Mouse (Mus musculus) gastrocnemius, adult 18-20 months (tissue): ENCODE results near the gene Psmb10. TPM values are rescaled to one million over a fixed set of nuclear protein-coding genes. Genes with fewer than 3 reads are reported as not detected.

Experiments
- microRNA-seq: library from miRNA; unstranded; fragments of <30 nt; microRNA quantifications from one replicate; pipeline ENCODE4 v1.2.0, GENCODE M21; 2021
- total RNA-seq, 2 experiments: library from RNA; stranded (reverse); gene quantifications; 2 replicates each; pipeline ENCODE4 v1.2.3; 2021

Gene Psmb10
- total RNA-seq, 2 experiments from 2014 or later, result 19.4 to 27.2 TPM

Small RNAs within 50 kb of the gene (microRNA-seq; reads per million reads assigned to microRNA genes)
- 1.0 reads per million for gene Mir7074

Other genes starting within 250 kb of the Psmb10 start
- gene Acd, start 237.3 kb downstream of the Psmb10 start, total RNA-seq, result 1 to 10 TPM; 5.0 to 5.4 TPM
- 1 to 10 TPM; 5.5 to 6.2 TPM for gene Pard6a, start 237.3 kb downstream of the Psmb10 start, total RNA-seq
- not detected for gene 4933405L10Rik, start 230.8 kb downstream of the Psmb10 start, total RNA-seq
- 1 to 10 TPM in 1 of 2 experiments, under 1 TPM in 1; 0.69 to 1.4 TPM for gene Enkd1, start 230.2 kb downstream of the Psmb10 start, total RNA-seq
- 1 to 10 TPM; 6.9 to 8.4 TPM for gene Gfod2, start 179.8 kb downstream of the Psmb10 start, total RNA-seq
- gene Ranbp10, start 111.1 kb downstream of the Psmb10 start, total RNA-seq, result 10 to 100 TPM; 25.6 to 27.4 TPM
- not detected for gene Tsnaxip1, start 110.7 kb downstream of the Psmb10 start, total RNA-seq
- under 1 TPM; 0.93 to 0.98 TPM for gene Cenpt, start 85.2 kb downstream of the Psmb10 start, total RNA-seq
- 10 to 100 TPM; 21.9 to 22.0 TPM for gene Thap11, start 83.3 kb downstream of the Psmb10 start, total RNA-seq
- 10 to 100 TPM; 43.7 to 44.5 TPM for gene Nutf2, start 77.9 kb downstream of the Psmb10 start, total RNA-seq
- gene Edc4, start 57.6 kb downstream of the Psmb10 start, total RNA-seq, result 10 to 100 TPM; 19.7 to 20.6 TPM
- gene Nrn1l, start 44.9 kb downstream of the Psmb10 start, total RNA-seq, result under 1 TPM in 1 of 2 experiments, not detected in 1; 0.76 TPM
- gene Pskh1, start 38.0 kb downstream of the Psmb10 start, total RNA-seq, result 10 to 100 TPM; 13.5 to 13.6 TPM
- gene Ctrl, start 4.6 kb downstream of the Psmb10 start, total RNA-seq, result under 1 TPM in 1 of 2 experiments, not detected in 1; 0.37 TPM
- gene Lcat, start 4.9 kb upstream of the Psmb10 start, total RNA-seq, result under 1 TPM; 0.16 to 0.66 TPM
- gene Slc12a4, start 27.7 kb upstream of the Psmb10 start, total RNA-seq, result 10 to 100 TPM in 1 of 2 experiments, 1 to 10 TPM in 1; 8.7 to 16.1 TPM
- not detected for gene Dpep3, start 41.0 kb upstream of the Psmb10 start, total RNA-seq
- 10 to 100 TPM in 1 of 2 experiments, 1 to 10 TPM in 1; 9.6 to 10.4 TPM for gene Dus2, start 52.9 kb upstream of the Psmb10 start, total RNA-seq
- not detected for gene Dpep2nb, start 67.5 kb upstream of the Psmb10 start, total RNA-seq
- gene Ddx28, start 73.4 kb upstream of the Psmb10 start, total RNA-seq, result 10 to 100 TPM; 10.6 to 10.9 TPM
- gene Nfatc3, start 120.4 kb upstream of the Psmb10 start, total RNA-seq, result 10 to 100 TPM; 26.2 to 27.9 TPM
- gene Esrp2, start 198.5 kb upstream of the Psmb10 start, total RNA-seq, result not detected
- 1 to 10 TPM; 3.4 to 5.7 TPM for gene Pla2g15, start 212.0 kb upstream of the Psmb10 start, total RNA-seq
- 10 to 100 TPM; 10.2 to 13.4 TPM for gene Slc7a6, start 230.4 kb upstream of the Psmb10 start, total RNA-seq